Mouse (Mus musculus): ENCODE results near the gene Zbtb22. TPM values are rescaled to one million over a fixed set of nuclear protein-coding genes. Genes with fewer than 3 reads are reported as not detected.
"Not testable (repeated sequence)": the region's sequence is repeated elsewhere in the genome, so short reads cannot be mapped to it uniquely, and the experiment has no call there.

The Zbtb22 gene
- polyA plus RNA-seq, 2 experiments from 2014 or later = 4.1 to 4.7 TPM

GRCm38 (mm10) chr17:33904835-33905234 lies 10.9 kb upstream of the Zbtb22 start, which contains the start of gene Platr17:
TSS of gene Platr17 (plus strand) at chr17:33905135.
- not testable (repeated sequence) for ATAC-seq

DNA sequence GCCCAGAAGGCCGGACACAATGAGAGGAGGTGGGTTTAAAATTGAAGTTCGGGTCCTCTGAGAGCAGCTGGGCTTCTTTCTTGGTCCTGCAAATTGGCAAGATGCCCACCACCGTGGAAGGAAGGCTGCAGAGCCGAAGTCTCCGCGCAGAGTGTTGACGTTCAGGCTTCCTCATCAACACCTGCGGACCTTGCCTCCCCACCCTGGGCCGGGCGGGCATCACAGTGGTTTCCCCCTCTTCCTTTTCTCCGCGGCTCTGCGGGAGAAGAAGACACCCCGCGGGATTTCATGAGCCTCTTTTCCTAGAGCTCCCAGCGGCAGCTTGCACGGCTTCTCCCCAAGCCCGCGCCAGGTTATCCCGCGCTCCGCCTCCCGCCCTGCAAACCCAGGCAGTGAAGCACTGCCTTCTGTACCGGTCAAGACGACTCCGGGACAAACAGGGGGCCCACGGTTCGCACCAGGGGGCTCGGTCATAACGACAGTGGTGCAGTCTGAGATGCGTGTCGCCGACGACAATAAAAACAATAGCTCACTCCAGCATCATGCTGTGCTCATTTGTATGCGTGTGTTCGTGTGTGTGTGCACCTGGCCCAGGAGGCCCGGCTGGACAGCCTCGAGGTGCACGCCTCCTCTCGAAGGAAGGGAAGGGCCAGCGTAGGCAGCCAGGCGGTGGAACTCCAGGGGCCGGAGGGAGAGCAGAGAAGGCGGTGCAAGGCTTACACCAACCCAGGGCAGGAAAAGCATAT lies 7.2 kb upstream of the Zbtb22 start:
- ATAC-seq = no peak

DNA sequence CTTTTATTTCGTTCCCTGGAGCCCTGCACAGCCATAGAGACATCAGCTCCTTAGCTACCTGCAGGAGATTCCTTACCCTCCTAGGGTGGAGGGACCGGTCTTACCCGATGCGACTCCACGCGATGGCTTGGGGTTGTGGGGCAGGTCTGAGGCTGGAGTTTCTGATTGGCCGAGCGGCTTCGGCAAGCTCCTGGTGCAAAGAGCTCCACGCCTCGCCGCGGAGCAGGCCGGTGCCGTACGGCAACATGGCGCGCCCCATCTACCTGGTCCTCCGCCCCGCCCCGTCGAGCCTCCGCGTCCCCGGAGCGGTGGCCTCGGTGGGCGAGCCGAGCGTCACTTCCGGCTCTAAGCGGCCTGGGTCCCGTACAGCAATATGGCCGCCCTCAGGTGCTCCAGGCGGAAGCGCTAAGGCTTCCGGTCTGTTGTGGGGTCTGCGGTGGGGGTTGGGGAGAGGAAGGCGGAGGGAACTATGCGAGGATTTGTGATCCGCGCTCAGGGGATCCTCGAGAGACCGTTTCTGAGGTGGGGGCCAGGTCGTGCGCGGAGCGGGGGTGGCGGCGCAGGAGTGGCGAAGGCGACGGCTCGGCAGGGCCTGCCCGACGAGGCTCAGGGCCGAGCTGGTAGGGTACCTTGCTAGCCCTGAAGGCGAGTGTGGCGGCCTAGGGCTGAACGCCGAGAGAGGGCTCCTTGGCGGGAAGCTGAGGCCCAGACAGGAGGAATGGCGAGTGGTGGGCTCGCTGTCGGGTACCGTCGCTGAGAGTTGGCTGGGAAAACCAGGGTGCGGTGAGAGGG lies 6.4 kb upstream of the Zbtb22 start, which contains the start of gene Daxx:
Daxx (plus strand) TSS at position 338 of the 792 bp plus-strand sequence.
- peak; percentile 85 for ATAC-seq

- ATAC-seq = no peak
Measured at GRCm38 (mm10) chr17:33909869-33910250, 5.8 kb upstream of the Zbtb22 start.

GRCm38 (mm10) chr17:33910346-33911051 lies 5.2 kb upstream of the Zbtb22 start:
- ATAC-seq = no peak

- no peak for ATAC-seq
Measured at GRCm38 (mm10) chr17:33911052-33911812, 4.5 kb upstream of the Zbtb22 start.

GRCm38 (mm10) chr17:33911813-33912414 lies 3.8 kb upstream of the Zbtb22 start:
- no peak for ATAC-seq

GRCm38 (mm10) chr17:33913264-33913663 lies 2.4 kb upstream of the Zbtb22 start:
- no peak for ATAC-seq

DNA sequence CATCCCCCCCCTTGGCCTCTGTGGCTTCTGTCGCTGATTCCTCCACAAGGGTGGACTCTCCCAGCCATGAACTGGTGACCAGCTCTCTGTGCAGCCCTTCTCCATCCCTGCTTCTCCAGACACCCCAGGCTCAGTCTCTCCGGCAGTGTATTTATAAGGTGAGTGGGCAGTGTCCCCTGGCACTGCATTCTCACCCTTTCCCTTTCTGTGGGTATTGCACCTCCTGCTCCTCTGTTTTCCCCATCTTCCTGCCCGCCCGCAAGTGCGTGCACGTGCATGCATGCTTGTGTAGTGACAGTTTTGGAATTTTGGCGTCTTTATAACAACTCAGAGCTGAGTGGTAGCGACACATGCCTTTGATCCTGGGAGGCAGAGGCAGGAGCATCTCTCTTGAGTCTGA lies 1.8 kb upstream of the Zbtb22 start:
- ATAC-seq = no peak

- no peak for ATAC-seq
Measured at GRCm38 (mm10) chr17:33914969-33915391, 724 bp upstream of the Zbtb22 start.

- no peak for ATAC-seq
Measured at GRCm38 (mm10) chr17:33916294-33916693, 590 bp downstream of the Zbtb22 start.

- ATAC-seq = no peak
Measured at GRCm38 (mm10) chr17:33916847-33917655, 1.3 kb downstream of the Zbtb22 start.

DNA sequence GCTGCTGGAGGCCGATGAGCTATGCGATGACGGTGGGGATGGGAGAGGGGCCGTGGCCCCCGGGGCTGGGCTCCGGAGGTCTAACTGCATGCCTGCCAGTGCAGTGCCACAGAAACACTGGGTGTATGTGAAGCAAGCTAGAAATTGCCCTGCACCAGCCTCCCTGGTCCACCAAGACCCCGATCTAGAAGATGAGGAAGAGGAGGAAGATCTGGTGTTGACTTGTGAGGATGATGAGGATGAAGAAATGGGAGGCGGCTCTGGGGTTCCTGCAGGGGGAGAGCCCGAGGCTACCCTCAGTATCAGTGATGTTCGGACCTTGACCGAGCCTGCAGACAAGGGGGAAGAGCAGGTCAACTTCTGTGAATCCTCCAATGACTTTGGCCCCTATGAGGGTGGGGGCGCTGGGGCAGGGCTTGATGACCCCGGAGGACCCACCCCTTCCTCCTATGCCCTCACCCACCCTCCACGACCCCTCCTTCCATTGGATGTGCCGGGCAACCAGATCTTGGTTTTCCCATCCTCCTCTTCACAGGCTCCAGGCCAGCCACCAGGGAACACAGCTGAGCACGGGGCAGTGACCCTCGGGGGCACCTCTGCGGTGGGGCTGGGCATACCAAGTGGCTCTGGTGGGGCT lies 2.1 kb downstream of the Zbtb22 start:
- ATAC-seq = no peak

DNA sequence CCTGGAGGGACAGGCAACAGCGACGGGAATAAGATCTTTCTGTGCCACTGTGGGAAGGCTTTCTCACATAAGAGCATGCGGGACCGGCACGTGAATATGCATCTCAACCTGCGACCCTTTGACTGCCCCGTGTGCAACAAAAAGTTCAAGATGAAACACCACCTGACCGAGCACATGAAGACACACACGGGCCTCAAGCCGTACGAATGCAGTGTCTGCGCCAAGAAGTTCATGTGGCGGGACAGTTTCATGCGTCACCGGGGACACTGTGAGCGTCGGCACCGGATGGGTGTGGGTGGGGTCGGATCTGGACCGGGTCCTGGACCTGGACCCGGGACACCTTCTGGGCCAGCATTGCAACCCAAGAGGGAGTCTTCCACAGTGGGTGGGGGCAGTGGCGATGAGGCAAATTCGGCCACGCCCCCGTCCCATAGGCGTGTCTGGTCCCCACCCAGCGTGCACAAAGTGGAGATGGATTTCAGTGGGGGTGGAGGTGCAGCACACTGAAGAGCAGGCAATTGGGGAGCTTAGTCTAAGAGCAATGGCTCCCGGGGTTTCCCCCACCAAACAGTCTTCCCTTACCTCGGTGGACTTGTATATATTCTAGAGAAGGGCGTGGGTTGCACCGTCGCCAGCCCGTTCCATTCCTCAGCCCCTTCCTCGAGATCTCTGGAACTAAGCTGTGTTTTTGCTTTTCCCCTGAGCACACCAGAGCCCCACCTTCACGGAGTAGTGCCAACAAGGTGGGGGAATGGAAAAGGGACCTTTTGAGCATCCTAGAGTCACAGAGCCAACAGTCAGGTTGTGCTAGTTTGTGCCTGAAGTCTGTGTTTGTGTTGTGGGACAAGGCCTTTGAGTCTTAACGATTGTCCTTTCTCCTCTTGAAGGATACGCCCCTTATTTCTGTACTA lies 2.8 kb downstream of the Zbtb22 start:
- ATAC-seq = peak; percentile 6

DNA sequence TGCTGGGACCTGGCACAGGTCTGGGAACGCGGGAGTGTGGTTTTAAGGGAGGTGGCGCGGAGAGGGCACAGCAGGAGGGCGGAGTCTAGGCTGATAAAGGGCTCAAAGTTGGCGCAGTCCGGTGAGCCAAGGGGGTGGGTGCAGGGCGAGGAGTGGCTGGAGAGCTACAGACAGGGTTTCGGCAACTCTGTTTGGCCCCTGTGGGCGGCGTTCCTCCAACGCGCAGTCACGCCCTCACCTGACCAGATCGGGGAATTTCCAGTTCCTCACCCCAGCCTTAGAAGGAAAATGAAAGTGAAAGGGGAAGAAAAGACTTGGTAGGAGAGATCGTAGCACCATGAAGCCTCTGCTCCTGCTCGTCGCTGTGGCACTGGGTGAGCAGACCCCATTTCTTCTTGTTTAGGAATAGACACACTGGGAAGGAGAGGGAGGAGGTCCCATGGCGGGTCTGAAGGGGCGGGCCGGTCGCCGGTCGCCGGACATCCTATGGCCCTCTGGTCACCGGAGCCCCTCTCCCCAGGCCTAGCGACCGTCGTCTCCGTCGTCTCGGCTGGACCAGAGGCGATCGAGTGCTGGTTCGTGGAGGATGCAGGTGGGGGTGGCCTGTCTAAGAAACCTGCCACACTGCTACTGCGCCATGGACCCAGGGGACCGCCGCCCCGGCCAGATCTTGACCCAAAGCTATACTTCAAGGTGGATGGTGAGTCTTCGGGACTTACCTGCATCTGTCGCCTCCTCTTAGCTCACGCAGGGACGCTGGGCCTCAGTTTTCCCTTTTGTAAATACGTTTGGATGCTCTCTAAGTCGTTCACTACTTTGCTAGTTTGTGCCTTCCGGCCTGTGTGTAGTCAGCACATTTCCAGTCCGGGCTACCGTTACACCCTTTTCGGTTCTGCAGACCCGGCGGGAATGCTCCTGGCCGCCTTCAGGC lies 3.9 kb downstream of the Zbtb22 start:
- peak; percentile 56 for ATAC-seq

DNA sequence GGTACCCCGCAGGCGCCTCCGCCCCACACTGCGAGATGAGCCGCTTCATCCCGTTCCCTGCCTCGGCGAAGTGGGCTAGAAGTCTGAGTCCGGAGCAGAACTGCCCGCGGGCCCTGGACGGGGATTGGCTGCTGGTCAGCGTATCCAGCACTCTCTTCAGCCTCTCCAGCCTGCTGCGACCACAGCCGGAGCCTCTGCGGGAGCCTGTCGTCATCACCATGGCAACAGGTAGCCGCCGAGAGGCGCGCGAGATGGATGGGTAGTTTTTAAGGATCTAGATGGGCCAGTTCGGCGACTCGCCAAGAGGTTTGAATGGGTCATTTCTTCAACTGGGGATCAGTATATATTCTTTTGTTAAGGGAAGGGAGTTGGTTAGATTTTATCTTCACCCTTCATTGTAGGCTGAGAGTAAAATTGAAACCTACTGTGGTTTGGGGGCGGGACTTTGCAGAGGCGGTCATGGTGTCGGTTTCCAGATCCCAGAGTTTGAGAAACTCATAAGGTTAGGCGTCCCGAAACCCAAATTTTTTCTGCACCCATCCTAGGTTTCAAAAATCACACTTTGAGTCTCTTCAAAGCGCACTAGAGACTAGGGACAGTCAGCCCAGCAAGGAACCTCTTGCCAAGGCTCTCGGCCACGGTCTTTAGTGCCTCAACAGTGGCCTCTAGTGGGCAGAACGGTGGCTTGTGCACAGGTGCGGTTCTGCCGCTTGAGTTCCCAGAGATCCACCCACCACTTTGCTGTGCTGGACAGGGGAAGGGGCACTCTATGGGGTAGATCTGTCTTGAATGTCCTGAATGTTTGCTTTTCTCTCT lies 4.8 kb downstream of the Zbtb22 start:
- ATAC-seq = peak; percentile 36

GRCm38 (mm10) chr17:33921361-33921760 lies 5.7 kb downstream of the Zbtb22 start:
- no peak for ATAC-seq

Measured in activated CD4-positive, CD25-positive, alpha-beta regulatory T cell, adult 4 months (primary cell).